Mouse (Mus musculus): ENCODE data around the gene Mov10l1. TPM values are rescaled to one million over a fixed set of nuclear protein-coding genes. Genes with fewer than 3 reads are reported as not detected.

Mov10l1 gene
- total RNA-seq, 2 experiments from 2014 or later, result not detected

- no peak for DNase-seq (ENCODE audit: low spot score in 2 of 2)
- intact Hi-C loops (cut with DNase I), result no loop called here
These were observed 85.5 kb downstream of the Mov10l1 start for GRCm38 (mm10) chr15:89068226-89068625.

- intact Hi-C loops (cut with DNase I), result no loop called here
- no peak for DNase-seq (ENCODE audit: low spot score in 2 of 2)
These were observed 86.7 kb downstream of the Mov10l1 start for GRCm38 (mm10) chr15:89069336-89069840.

GRCm38 (mm10) chr15:89070606-89071005, 87.9 kb downstream of the Mov10l1 start:
- DNase-seq (ENCODE audit: low spot score in 2 of 2), result no peak
- intact Hi-C loops (cut with DNase I), result no loop called here

- intact Hi-C loops (cut with DNase I), result no loop called here
- DNase-seq (ENCODE audit: low spot score in 2 of 2), result peak in 1 of 2 experiments; percentile 45
These were observed 91.4 kb downstream of the Mov10l1 start for GRCm38 (mm10) chr15:89073993-89074603.

GRCm38 (mm10) chr15:89074613-89075477, 92.1 kb downstream of the Mov10l1 start, which contains the start of gene Trabd:
TSS of gene Trabd (plus strand) at chr15:89075124.
- intact Hi-C loops (cut with DNase I), result loop anchor here (5.0 kb wide), 1 partner anchor 248 kb away; no protein-coding TSS in a partner anchor
- DNase-seq (ENCODE audit: low spot score in 2 of 2), result peak in 1 of 2 experiments; percentile 28

GRCm38 (mm10) chr15:89075478-89076147, 92.9 kb downstream of the Mov10l1 start:
- DNase-seq (ENCODE audit: low spot score in 2 of 2), result peak; percentile 82 to 84
- intact Hi-C loops (cut with DNase I), result loop anchor here (5.0 kb wide), 1 partner anchor 248 kb away; no protein-coding TSS in a partner anchor

- DNase-seq (ENCODE audit: low spot score in 2 of 2), result peak in 1 of 2 experiments; percentile 28
- intact Hi-C loops (cut with DNase I), result loop anchor here (5.0 kb wide), 1 partner anchor 249 kb away; no protein-coding TSS in a partner anchor
These were observed 93.5 kb downstream of the Mov10l1 start for GRCm38 (mm10) chr15:89076156-89076731.

GRCm38 (mm10) chr15:89078208-89078836, 95.6 kb downstream of the Mov10l1 start:
- intact Hi-C loops (cut with DNase I), result loop anchor here (5.0 kb wide), 1 partner anchor 251 kb away; no protein-coding TSS in a partner anchor
- no peak for DNase-seq (ENCODE audit: low spot score in 2 of 2)

GRCm38 (mm10) chr15:89083906-89084305, 101.2 kb downstream of the Mov10l1 start:
- DNase-seq (ENCODE audit: low spot score in 2 of 2), result no peak
- intact Hi-C loops (cut with DNase I), result no loop called here

- intact Hi-C loops (cut with DNase I), result no loop called here
- no peak for DNase-seq (ENCODE audit: low spot score in 2 of 2)
These were observed 102.1 kb downstream of the Mov10l1 start for GRCm38 (mm10) chr15:89084826-89085225.

- intact Hi-C loops (cut with DNase I), result no loop called here
- DNase-seq (ENCODE audit: low spot score in 2 of 2), result peak; percentile 91 to 95
These were observed 106.0 kb downstream of the Mov10l1 start, which contains the start of gene Selenoo for GRCm38 (mm10) chr15:89088607-89089247. TSS of gene Selenoo (plus strand) at chr15:89089084.

- intact Hi-C loops (cut with DNase I), result no loop called here
- DNase-seq (ENCODE audit: low spot score in 2 of 2), result no peak
These were observed 106.7 kb downstream of the Mov10l1 start for GRCm38 (mm10) chr15:89089248-89090051.

- intact Hi-C loops (cut with DNase I), result no loop called here
These were observed 108.0 kb downstream of the Mov10l1 start for GRCm38 (mm10) chr15:89090662-89091061.

GRCm38 (mm10) chr15:89092181-89092580, 109.5 kb downstream of the Mov10l1 start:
- intact Hi-C loops (cut with DNase I), result no loop called here
- no peak for DNase-seq (ENCODE audit: low spot score in 2 of 2)

More at GRCm38 (mm10) chr15:89090662-89091061, 108.0 kb downstream of the Mov10l1 start:
- peak in 1 of 2 experiments; percentile 64 for DNase-seq (ENCODE audit: low spot score in 2 of 2)

- intact Hi-C loops (cut with DNase I), result no loop called here
- DNase-seq (ENCODE audit: low spot score in 2 of 2), result peak in 1 of 2 experiments; percentile 55
These were observed 114.7 kb downstream of the Mov10l1 start for GRCm38 (mm10) chr15:89097450-89097849.

GRCm38 (mm10) chr15:89098616-89099015, 115.9 kb downstream of the Mov10l1 start:
- intact Hi-C loops (cut with DNase I), result no loop called here
- no peak for DNase-seq (ENCODE audit: low spot score in 2 of 2)

- intact Hi-C loops (cut with DNase I), result no loop called here
- no peak for DNase-seq (ENCODE audit: low spot score in 2 of 2)
These were observed 118.1 kb downstream of the Mov10l1 start for GRCm38 (mm10) chr15:89100823-89101222.

All from left cerebral cortex, postnatal 25 days (tissue).